Mouse (Mus musculus): ENCODE data around the gene Taf8. TPM values are rescaled to one million over a fixed set of nuclear protein-coding genes. Genes with fewer than 3 reads are reported as not detected.

Gene Taf8
- total RNA-seq, 2 experiments from 2014 or later: 14.9 to 15.6 TPM

DNA sequence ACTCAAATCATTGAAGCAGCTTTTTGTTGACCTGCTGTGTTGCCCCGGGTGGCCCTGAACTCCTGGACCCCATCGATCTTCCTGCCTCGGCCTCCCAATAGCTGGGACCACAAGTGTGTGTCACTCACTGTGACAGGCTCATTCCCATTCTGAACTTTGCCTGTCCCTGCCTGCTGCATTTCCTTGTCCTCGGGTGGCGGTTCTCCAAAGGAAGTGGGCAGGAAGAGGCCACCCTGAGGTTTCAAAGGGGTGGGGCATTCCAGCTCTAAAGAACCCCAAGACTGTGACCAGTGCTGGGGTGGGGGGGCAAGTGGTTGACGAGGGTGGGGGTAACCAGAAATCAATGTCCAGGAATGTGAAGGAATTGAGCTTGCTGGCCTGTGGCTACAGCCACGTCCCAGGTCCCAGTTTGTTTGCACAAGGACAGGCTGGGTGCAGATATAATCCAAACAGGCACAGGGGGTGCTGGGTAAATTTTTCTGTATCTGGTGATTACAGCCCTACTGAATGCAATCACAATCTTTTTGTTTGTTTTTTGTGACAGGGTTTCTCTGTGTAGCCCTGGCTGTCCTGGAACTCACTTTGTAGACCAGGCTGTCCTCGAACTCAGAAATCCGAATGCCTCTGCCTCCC, 62.6 kb downstream of the Taf8 start:
- intact Hi-C loops (cut with DNase I): no loop called here
- DNase-seq: no peak

GRCm38 (mm10) chr17:47438611-47439010, 63.5 kb downstream of the Taf8 start:
- no peak for DNase-seq
- intact Hi-C loops (cut with DNase I): no loop called here

DNA sequence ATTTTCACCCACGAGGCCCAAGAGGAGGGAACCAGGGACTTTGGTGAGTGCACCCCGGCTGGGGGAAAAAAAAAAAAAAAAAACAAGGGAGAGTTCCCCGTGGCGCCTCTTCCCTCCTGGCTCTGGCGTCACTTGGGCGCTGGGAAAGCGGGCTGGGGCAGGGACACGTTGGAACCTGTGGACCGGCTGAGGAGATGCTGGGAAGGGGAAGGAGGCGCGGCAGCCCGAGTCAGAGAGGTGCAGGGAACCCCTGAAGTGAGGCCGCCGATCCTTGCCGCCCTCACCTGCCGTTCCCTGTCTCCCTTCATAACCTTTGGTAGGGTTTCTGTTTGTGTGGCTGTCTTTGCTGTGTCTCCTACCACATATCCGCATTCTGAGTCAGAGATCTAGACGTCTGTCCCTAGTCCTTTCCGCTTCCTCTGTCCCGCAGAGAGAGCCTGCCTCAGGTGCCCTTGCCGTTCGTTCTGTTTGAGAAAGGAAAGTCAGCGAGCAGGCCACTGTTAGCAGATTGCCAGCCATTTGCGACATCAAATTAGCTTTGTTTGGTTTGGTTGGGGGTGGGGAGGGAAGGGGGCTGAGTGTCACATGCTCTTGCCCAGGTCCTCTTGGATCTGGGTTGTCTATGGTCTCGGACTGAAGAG, 65.1 kb downstream of the Taf8 start, which contains the start of gene 1700001C19Rik:
Gene 1700001C19Rik (minus strand): TSS at position 470 of the 641 bp plus-strand sequence.
- intact Hi-C loops (cut with DNase I): no loop called here
- DNase-seq: no peak

DNA sequence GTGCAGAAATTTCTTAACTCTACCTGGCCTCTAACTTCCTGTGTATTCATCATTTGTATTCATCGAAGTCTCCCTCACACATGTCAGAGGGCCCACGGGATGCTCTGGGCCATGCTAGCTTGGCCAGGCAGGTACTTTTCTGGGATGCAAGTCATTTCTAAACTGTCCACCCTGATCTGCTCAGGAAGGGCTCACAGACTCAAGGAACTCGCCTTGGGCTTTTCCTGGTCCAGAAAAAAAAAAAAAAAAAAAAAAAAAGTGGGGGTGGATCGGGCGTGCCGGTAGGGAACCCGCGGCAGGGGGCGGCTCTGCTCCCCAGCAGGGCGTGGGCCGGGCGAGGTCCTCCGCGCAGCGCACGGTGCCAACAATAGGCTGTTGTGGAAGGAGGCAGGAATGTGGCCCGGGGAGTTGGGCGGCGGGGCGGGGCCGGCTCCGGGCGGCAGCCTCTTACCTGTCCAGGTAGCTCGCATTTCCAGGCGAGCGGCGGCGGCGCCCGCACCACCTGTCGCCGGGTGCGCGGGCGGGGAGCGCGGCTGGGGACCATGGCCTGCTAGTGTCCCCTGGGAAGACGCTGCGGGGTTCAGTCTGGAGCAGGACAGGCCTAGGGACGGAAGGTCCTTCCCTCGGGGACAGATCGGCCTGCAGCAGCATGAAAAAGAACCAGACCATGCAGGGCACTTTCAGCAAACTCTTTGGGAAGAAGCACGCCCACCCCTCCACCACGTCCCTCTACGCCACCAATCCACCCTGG, 65.8 kb downstream of the Taf8 start, which contains the start of gene AI661453:
Gene AI661453 (plus strand): TSS at position 460 of the 751 bp plus-strand sequence.
- DNase-seq: peak in 1 of 2 experiments; percentile 33
- intact Hi-C loops (cut with DNase I): no loop called here

Other genes with a start within 250 kb of the Taf8 start
- gene Mrps10, start 133.4 kb downstream of the Taf8 start, total RNA-seq (2021): 10 to 100 TPM; 25.1 to 26.2 TPM
- under 1 TPM; 0.26 to 0.46 TPM for gene Guca1b, start 116.9 kb downstream of the Taf8 start, total RNA-seq (2021)
- gene Guca1a, start 101.7 kb downstream of the Taf8 start, total RNA-seq (2021): under 1 TPM in 1 of 2 experiments, not detected in 1; 0.44 TPM
- gene AI661453, start 65.7 kb downstream of the Taf8 start, total RNA-seq (2021): 1 to 10 TPM; 1.8 to 2.1 TPM
- gene 1700001C19Rik, start 64.9 kb downstream of the Taf8 start, total RNA-seq (2021): not detected
- gene Ccnd3, start 2.8 kb upstream of the Taf8 start, total RNA-seq (2021): 100 to 1,000 TPM in 1 of 2 experiments, 10 to 100 TPM in 1; 93.8 to 126 TPM
- gene Bysl, start 109.2 kb upstream of the Taf8 start, total RNA-seq (2021): 10 to 100 TPM; 14.0 to 15.8 TPM
- gene Med20, start 109.3 kb upstream of the Taf8 start, total RNA-seq (2021): 10 to 100 TPM; 18.7 to 20.8 TPM
- gene Gm20517, start 109.3 kb upstream of the Taf8 start, total RNA-seq (2021): 1 to 10 TPM; 1.9 to 2.5 TPM
- 1 to 10 TPM; 4.4 to 4.5 TPM for gene Usp49, start 128.4 kb upstream of the Taf8 start, total RNA-seq (2021)
- gene Tomm6, start 186.1 kb upstream of the Taf8 start, total RNA-seq (2021): 100 to 1,000 TPM; 129 TPM
- gene Frs3, start 186.7 kb upstream of the Taf8 start, total RNA-seq (2021): 1 to 10 TPM; 3.3 to 5.4 TPM
- gene Gm21981, start 192.2 kb upstream of the Taf8 start, total RNA-seq (2021): under 1 TPM; 0.74 to 0.78 TPM
- 1 to 10 TPM; 3.8 to 5.4 TPM for gene Prickle4, start 192.4 kb upstream of the Taf8 start, total RNA-seq (2021)
- gene Pgc, start 224.6 kb upstream of the Taf8 start, total RNA-seq (2021): not detected
- gene Tfeb, start 234.7 kb upstream of the Taf8 start, total RNA-seq (2021): 10 to 100 TPM; 46.8 to 49.3 TPM